Mouse (Mus musculus) olfactory bulb, adult 2 months (tissue): ENCODE measurements around the gene Akt1.

Experiments
- CTCF ChIP-seq: fragments of 200-500 bp; IDR thresholded peaks from 2 replicates; pipeline ENCODE4 v1.5.1; 2012; ENCODE audit warnings: low read depth, mild to moderate bottlenecking, low read length, moderate library complexity; ENCODE audit not compliant: insufficient read depth
- POLR2A ChIP-seq: fragments of 200-500 bp; IDR thresholded peaks from 2 replicates; pipeline ENCODE4 v1.6.1; 2012; ENCODE audit warnings: mild to moderate bottlenecking, low read depth, low read length, moderate library complexity; ENCODE audit not compliant: insufficient read depth

DNA sequence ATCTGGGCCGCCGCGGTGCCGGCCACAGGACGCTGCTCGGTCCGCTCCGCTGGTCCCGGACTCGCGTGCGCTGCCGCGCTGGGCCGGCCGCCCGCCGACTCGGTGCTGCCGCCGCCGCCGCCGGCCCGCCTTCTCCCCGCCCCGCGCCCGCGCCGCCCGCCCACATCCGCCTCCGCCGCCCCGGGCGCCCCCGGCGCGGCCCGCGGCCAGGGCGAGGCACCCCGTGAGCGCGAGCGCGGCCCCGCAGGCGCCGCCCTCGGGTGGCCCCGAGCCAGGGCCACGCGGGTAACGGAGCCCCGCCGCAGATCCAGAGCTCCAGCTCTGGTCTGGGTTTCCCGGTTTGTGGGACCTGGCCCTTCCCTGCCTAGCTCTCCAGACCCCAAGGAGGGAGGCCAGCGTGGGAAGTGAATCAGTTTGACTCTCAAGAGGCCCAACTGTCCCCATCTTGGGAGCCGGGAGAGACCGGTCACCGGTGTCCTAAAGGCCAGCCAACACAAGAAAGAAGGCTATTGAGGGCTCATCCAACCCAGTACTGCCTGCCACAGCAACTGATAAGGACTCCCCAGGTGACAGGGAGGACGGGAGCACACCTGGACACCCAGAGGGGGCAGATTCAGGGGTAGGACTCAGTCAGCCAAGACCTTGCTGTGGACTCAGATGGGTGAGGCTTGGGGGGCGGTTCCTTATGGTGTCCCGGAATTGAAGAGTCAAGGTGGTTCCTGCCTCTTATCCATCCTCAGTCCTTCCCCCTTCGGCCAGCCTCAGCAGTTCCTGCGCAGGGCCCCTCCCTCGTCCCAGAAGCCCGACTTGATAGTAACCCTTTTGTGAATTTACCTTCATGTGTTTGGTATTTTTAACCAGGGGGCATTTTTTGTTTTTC is at the start of gene Akt1:
- TF ChIP-seq CTCF (no peak), POLR2A (no peak)
